Mouse (Mus musculus): Measurements from ENCODE around the gene Klhl25. TPM values are rescaled to one million over a fixed set of nuclear protein-coding genes. Genes with fewer than 3 reads are reported as not detected.

Klhl25 gene
- 23.4 and 25.0 TPM in 2 replicates for polyA plus RNA-seq (2014; fragmentation: Nextera tagmentation; extraction: Ambion mirVana)

GRCm38 (mm10) chr7:75848115-75848775, at the start of gene Klhl25:
TSS of gene Klhl25 (plus strand) at chr7:75848310.
- peak within 1 kb of the TSS; percentile 82 for H3K4me3 ChIP-seq (replicated peaks; ENCODE audit: low read depth, low read length)
- peaks cover 36% of the 10 kb centered on the region for H3K4me1 ChIP-seq (ENCODE audit: control insufficient read depth, insufficient read depth, low read length)
- DNase-seq (peak; percentile 98), ATAC-seq (ENCODE audit: low FRiP score, low TSS enrichment) (peak; percentile 96)
- no peaks in the 10 kb centered on the region for H3K9me3 ChIP-seq (ENCODE audit: control insufficient read depth, low read length)
- peak within 1 kb of the TSS; percentile 86 for H3K4me2 ChIP-seq (ENCODE audit: low read length)
- no peaks in the 10 kb centered on the region for H3K36me3 ChIP-seq (ENCODE audit: control insufficient read depth, insufficient read depth, low read length)
- peak within 1 kb of the TSS; percentile 80 for H3K9ac ChIP-seq (replicated peaks; ENCODE audit: low read length)
- H3K27ac ChIP-seq (replicated peaks; ENCODE audit: low read depth, low read length) = peak within 1 kb of the TSS; percentile 78
- H3K27me3 ChIP-seq (ENCODE audit: control insufficient read depth, insufficient read depth, low read length) = no peaks in the 10 kb centered on the region
- under 1% methylated on average over 60 of the region's 60 CpGs for WGBS

DNA sequence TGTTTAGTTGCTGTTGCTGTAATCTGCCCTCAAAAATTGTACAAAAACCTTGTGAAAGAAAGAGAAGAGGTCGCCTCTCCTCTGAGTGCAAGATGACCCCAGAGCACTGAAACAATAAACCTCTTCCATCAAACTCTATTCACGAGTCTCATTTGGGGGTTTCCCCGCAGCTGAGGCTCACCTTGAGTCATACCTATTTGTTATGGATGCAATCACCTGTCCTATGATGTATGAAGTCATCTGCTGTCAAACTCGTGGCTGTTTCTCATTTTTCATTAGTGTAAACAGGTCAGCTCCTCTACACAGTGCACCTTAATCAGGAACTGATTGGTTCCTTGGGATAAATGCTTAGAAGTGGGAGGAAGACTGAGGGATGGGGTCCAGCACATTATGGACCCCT, 47.6 kb upstream of the Klhl25 start:
- WGBS = 76% methylated on average over 4 of the region's 4 CpGs
- no peaks in the 10 kb centered on the region for H3K4me1 ChIP-seq (ENCODE audit: control insufficient read depth, insufficient read depth, low read length)
- no peak for DNase-seq
- H3K27ac ChIP-seq (replicated peaks; ENCODE audit: low read depth, low read length) = no peak overlapping the region
- H3K27me3 ChIP-seq (ENCODE audit: control insufficient read depth, insufficient read depth, low read length) = no peaks in the 10 kb centered on the region
- no peak overlapping the region for H3K4me3 ChIP-seq (replicated peaks; ENCODE audit: low read depth, low read length)
- H3K36me3 ChIP-seq (ENCODE audit: control insufficient read depth, insufficient read depth, low read length) = no peaks in the 10 kb centered on the region
- no peaks in the 10 kb centered on the region for H3K9me3 ChIP-seq (ENCODE audit: control insufficient read depth, low read length)
- no peak overlapping the region for H3K9ac ChIP-seq (replicated peaks; ENCODE audit: low read length)
- no peak overlapping the region for H3K4me2 ChIP-seq (ENCODE audit: low read length)
- ATAC-seq (ENCODE audit: low FRiP score, low TSS enrichment) = no peak

- Histone ChIP-seq H3K4me3 (replicated peaks; ENCODE audit: low read depth, low read length) (no peak overlapping the region), H3K27me3 (ENCODE audit: control insufficient read depth, insufficient read depth, low read length) (no peaks in the 10 kb centered on the region), H3K36me3 (ENCODE audit: control insufficient read depth, insufficient read depth, low read length) (no peaks in the 10 kb centered on the region), H3K4me2 (ENCODE audit: low read length) (no peak overlapping the region), H3K4me1 (ENCODE audit: control insufficient read depth, insufficient read depth, low read length) (no peaks in the 10 kb centered on the region), H3K27ac (replicated peaks; ENCODE audit: low read depth, low read length) (no peak overlapping the region), H3K9ac (replicated peaks; ENCODE audit: low read length) (no peak overlapping the region), H3K9me3 (ENCODE audit: control insufficient read depth, low read length) (no peaks in the 10 kb centered on the region)
- whole genome bisulfite sequencing = 93% methylated on average over 3 of the region's 3 CpGs
- no peak for ATAC-seq (ENCODE audit: low FRiP score, low TSS enrichment)
- DNase-seq = no peak
Observed at GRCm38 (mm10) chr7:75801022-75801421, 47.1 kb upstream of the Klhl25 start.

GRCm38 (mm10) chr7:75801621-75802358, 46.3 kb upstream of the Klhl25 start:
- no peaks in the 10 kb centered on the region for H3K4me1 ChIP-seq (ENCODE audit: control insufficient read depth, insufficient read depth, low read length)
- H3K9me3 ChIP-seq (ENCODE audit: control insufficient read depth, low read length) = no peaks in the 10 kb centered on the region
- no peak overlapping the region for H3K9ac ChIP-seq (replicated peaks; ENCODE audit: low read length)
- DNase-seq = no peak
- no peak overlapping the region for H3K4me3 ChIP-seq (replicated peaks; ENCODE audit: low read depth, low read length)
- no peaks in the 10 kb centered on the region for H3K36me3 ChIP-seq (ENCODE audit: control insufficient read depth, insufficient read depth, low read length)
- ATAC-seq (ENCODE audit: low FRiP score, low TSS enrichment) = no peak
- no peaks in the 10 kb centered on the region for H3K27me3 ChIP-seq (ENCODE audit: control insufficient read depth, insufficient read depth, low read length)
- H3K4me2 ChIP-seq (ENCODE audit: low read length) = no peak overlapping the region
- H3K27ac ChIP-seq (replicated peaks; ENCODE audit: low read depth, low read length) = no peak overlapping the region
- 88% methylated on average over 5 of the region's 5 CpGs for WGBS

DNA sequence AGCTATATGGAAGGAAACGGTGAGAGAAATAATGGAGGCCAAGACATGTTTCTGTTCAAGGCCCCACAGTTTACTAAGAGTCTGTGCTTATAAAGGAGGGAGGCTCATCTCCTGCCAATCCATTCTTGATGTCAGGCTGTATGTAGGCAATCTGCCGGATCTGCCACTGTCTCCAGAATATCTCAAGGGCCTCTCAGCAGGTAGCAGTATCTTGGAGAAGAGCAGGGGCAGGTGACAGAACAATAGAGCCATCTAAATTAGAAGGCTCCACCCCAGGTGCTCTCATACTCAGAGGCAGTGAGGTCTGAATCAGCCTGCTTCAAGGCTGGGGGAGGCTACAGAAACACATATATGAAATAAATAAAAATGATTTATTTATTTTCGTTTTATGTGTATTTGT, 45.2 kb upstream of the Klhl25 start:
- Histone ChIP-seq H3K36me3 (ENCODE audit: control insufficient read depth, insufficient read depth, low read length) (no peaks in the 10 kb centered on the region), H3K4me2 (ENCODE audit: low read length) (no peak overlapping the region), H3K9ac (replicated peaks; ENCODE audit: low read length) (no peak overlapping the region), H3K27ac (replicated peaks; ENCODE audit: low read depth, low read length) (no peak overlapping the region), H3K9me3 (ENCODE audit: control insufficient read depth, low read length) (no peaks in the 10 kb centered on the region), H3K4me3 (replicated peaks; ENCODE audit: low read depth, low read length) (no peak overlapping the region), H3K4me1 (ENCODE audit: control insufficient read depth, insufficient read depth, low read length) (no peaks in the 10 kb centered on the region), H3K27me3 (ENCODE audit: control insufficient read depth, insufficient read depth, low read length) (no peaks in the 10 kb centered on the region)
- no peak for ATAC-seq (ENCODE audit: low FRiP score, low TSS enrichment)
- 70% methylated on average over 3 of the region's 3 CpGs for WGBS
- DNase-seq = no peak

- no peak overlapping the region for H3K9ac ChIP-seq (replicated peaks; ENCODE audit: low read length)
- H3K9me3 ChIP-seq (ENCODE audit: control insufficient read depth, low read length) = no peaks in the 10 kb centered on the region
- no peak overlapping the region for H3K4me3 ChIP-seq (replicated peaks; ENCODE audit: low read depth, low read length)
- no peaks in the 10 kb centered on the region for H3K36me3 ChIP-seq (ENCODE audit: control insufficient read depth, insufficient read depth, low read length)
- ATAC-seq (ENCODE audit: low FRiP score, low TSS enrichment) (no peak), DNase-seq (no peak)
- no peaks in the 10 kb centered on the region for H3K4me1 ChIP-seq (ENCODE audit: control insufficient read depth, insufficient read depth, low read length)
- no peak overlapping the region for H3K27ac ChIP-seq (replicated peaks; ENCODE audit: low read depth, low read length)
- no peak overlapping the region for H3K4me2 ChIP-seq (ENCODE audit: low read length)
- H3K27me3 ChIP-seq (ENCODE audit: control insufficient read depth, insufficient read depth, low read length) = no peaks in the 10 kb centered on the region
- WGBS = 84% methylated on average over 4 of the region's 4 CpGs
Observed at GRCm38 (mm10) chr7:75806161-75806560, 41.9 kb upstream of the Klhl25 start.

- no peak overlapping the region for H3K4me2 ChIP-seq (ENCODE audit: low read length)
- H3K4me1 ChIP-seq (ENCODE audit: control insufficient read depth, insufficient read depth, low read length) = no peaks in the 10 kb centered on the region
- no peak overlapping the region for H3K9ac ChIP-seq (replicated peaks; ENCODE audit: low read length)
- no peak overlapping the region for H3K27ac ChIP-seq (replicated peaks; ENCODE audit: low read depth, low read length)
- DNase-seq (peak; percentile 56), ATAC-seq (ENCODE audit: low FRiP score, low TSS enrichment) (no peak)
- H3K9me3 ChIP-seq (ENCODE audit: control insufficient read depth, low read length) = no peaks in the 10 kb centered on the region
- H3K36me3 ChIP-seq (ENCODE audit: control insufficient read depth, insufficient read depth, low read length) = no peaks in the 10 kb centered on the region
- H3K4me3 ChIP-seq (replicated peaks; ENCODE audit: low read depth, low read length) = no peak overlapping the region
- WGBS = 47% methylated on average over 4 of the region's 4 CpGs
- H3K27me3 ChIP-seq (ENCODE audit: control insufficient read depth, insufficient read depth, low read length) = no peaks in the 10 kb centered on the region
Observed at GRCm38 (mm10) chr7:75806711-75807110, 41.4 kb upstream of the Klhl25 start.

- H3K9me3 ChIP-seq (ENCODE audit: control insufficient read depth, low read length) = no peaks in the 10 kb centered on the region
- no peaks in the 10 kb centered on the region for H3K27me3 ChIP-seq (ENCODE audit: control insufficient read depth, insufficient read depth, low read length)
- DNase-seq (no peak), ATAC-seq (ENCODE audit: low FRiP score, low TSS enrichment) (no peak)
- WGBS = 78% methylated on average over 17 of the region's 17 CpGs
- H3K4me1 ChIP-seq (ENCODE audit: control insufficient read depth, insufficient read depth, low read length) = no peaks in the 10 kb centered on the region
- H3K27ac ChIP-seq (replicated peaks; ENCODE audit: low read depth, low read length) = no peak overlapping the region
- H3K4me3 ChIP-seq (replicated peaks; ENCODE audit: low read depth, low read length) = no peak overlapping the region
- no peak overlapping the region for H3K4me2 ChIP-seq (ENCODE audit: low read length)
- H3K36me3 ChIP-seq (ENCODE audit: control insufficient read depth, insufficient read depth, low read length) = no peaks in the 10 kb centered on the region
- H3K9ac ChIP-seq (replicated peaks; ENCODE audit: low read length) = no peak overlapping the region
Observed at GRCm38 (mm10) chr7:75807460-75808304, 40.4 kb upstream of the Klhl25 start.
